Mouse (Mus musculus) brain, embryonic 14.5 days (tissue): ENCODE results near the gene Kirrel3.

ENCODE experiments used
- CTCF ChIP-seq: fragments of 200-500 bp; IDR thresholded peaks from 2 replicates; pipeline ENCODE4 v1.5.1; 2012; ENCODE audit warnings: inconsistent platforms, mild to moderate bottlenecking, moderate library complexity, borderline replicate concordance; ENCODE audit not compliant: insufficient read depth, insufficient read length; ENCODE audit errors: extremely low read depth
- POLR2A ChIP-seq: fragments of 200-500 bp; IDR thresholded peaks from 2 replicates; pipeline ENCODE4 v1.6.1; 2012; ENCODE audit warnings: mild to moderate bottlenecking, inconsistent platforms, borderline replicate concordance; ENCODE audit not compliant: poor library complexity, insufficient read depth, insufficient read length, severe bottlenecking; ENCODE audit errors: extremely low read depth

DNA sequence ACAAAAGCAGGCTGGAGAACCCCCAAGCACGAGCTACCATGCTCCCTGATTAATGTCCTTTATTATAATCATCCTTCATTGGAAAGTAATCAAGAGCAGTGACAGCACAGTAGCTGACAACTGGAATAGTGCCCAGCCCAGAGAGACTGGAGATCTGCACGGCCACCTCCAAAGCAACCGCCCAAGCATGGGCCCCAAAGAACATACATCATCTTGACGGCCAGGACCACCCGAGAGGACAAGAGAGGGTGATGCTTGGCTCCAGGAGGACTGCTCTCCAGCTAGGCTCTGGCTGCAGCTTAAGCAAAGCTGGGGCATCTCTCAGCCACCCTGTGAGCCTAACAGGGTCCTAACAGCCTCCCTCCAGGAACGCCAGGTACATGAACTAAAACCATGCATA lies 482.1 kb downstream of the Kirrel3 start:
- no peak for TF ChIP-seq POLR2A
- TF ChIP-seq CTCF: no peak
